Mouse (Mus musculus): ENCODE results near the gene Armc9. TPM values are rescaled to one million over a fixed set of nuclear protein-coding genes. Genes with fewer than 3 reads are reported as not detected.

Gene Armc9
- total and polyA plus RNA-seq, 3 experiments = 10.9 to 15.5 (median 15.1) TPM

GRCm38 (mm10) chr1:86151376-86151775, 3.2 kb upstream of the Armc9 start:
- no peak for DNase-seq (ENCODE audit: extremely low read depth)
- Histone ChIP-seq H3K36me3 (replicated peaks in 1 of 2; ENCODE audit: control insufficient read depth in 1 of 2, insufficient read depth in 1 of 2, low read length in 1 of 2) (no peaks in the 10 kb centered on the region), H3K9ac (ENCODE audit: insufficient read depth, low read depth) (no peak overlapping the region), H3K9me3 (replicated peaks; ENCODE audit: low read length) (no peaks in the 10 kb centered on the region), H3K27ac (ENCODE audit: insufficient read depth, low read depth) (no peak overlapping the region), H3K27me3 (replicated peaks) (no peaks in the 10 kb centered on the region), H3K4me1 (ENCODE audit: control insufficient read depth in 1 of 2, insufficient read depth in 2 of 2) (peaks cover 8 to 26% of the 10 kb centered on the region in 2 experiments; a peak in 3 of 4 replicates), H3K4me3 (replicated peaks in 1 of 3; ENCODE audit: low read depth in 2 of 3, low read length in 2 of 3, poor library complexity in 1 of 3) (no peak overlapping the region), H3K79me2 (replicated peaks; ENCODE audit: control insufficient read depth, extremely low read depth, insufficient read depth, poor library complexity, severe bottlenecking) (no peaks in the 10 kb centered on the region), H3K4me2 (ENCODE audit: insufficient read depth, low read depth, poor library complexity, severe bottlenecking) (no peak overlapping the region)
- dilution Hi-C loops (cut with MboI; ENCODE audit: extremely low pct_ligation_motif_present, extremely low pct_unique_long_range_greater_than_20kb, low sequenced_read_pairs) = no loop called here
- in situ Hi-C loops (cut with MboI; ENCODE audit: low pct_ligation_motif_present, low pct_unique_long_range_greater_than_20kb, low sequenced_read_pairs) = no loop called here
- TF ChIP-seq HCFC1 (IDR thresholded peaks at IDR 0.05; ENCODE audit: low read depth, low read length) = no peak
- TF ChIP-seq JUN (IDR thresholded peaks at IDR 0.05; ENCODE audit: insufficient read depth, low read depth, low read length) = no peak

- peak; percentile 31 for DNase-seq (ENCODE audit: extremely low read depth)
- Histone ChIP-seq H3K4me1 (ENCODE audit: control insufficient read depth in 1 of 2, insufficient read depth in 2 of 2) (peaks cover 8 to 38% of the 10 kb centered on the region in 2 experiments; a peak in 3 of 4 replicates), H3K9me3 (replicated peaks; ENCODE audit: low read length) (no peaks in the 10 kb centered on the region), H3K4me3 (replicated peaks in 1 of 3; ENCODE audit: low read depth in 2 of 3, low read length in 2 of 3, poor library complexity in 1 of 3) (no peak overlapping the region), H3K27me3 (replicated peaks) (no peaks in the 10 kb centered on the region), H3K36me3 (replicated peaks in 1 of 2; ENCODE audit: control insufficient read depth in 1 of 2, insufficient read depth in 1 of 2, low read length in 1 of 2) (peaks cover under 1 to 6% of the 10 kb centered on the region in 2 experiments), H3K27ac (ENCODE audit: insufficient read depth, low read depth) (no peak overlapping the region), H3K79me2 (replicated peaks; ENCODE audit: control insufficient read depth, extremely low read depth, insufficient read depth, poor library complexity, severe bottlenecking) (no peaks in the 10 kb centered on the region), H3K4me2 (ENCODE audit: insufficient read depth, low read depth, poor library complexity, severe bottlenecking) (no peak overlapping the region), H3K9ac (ENCODE audit: insufficient read depth, low read depth) (no peak overlapping the region)
- TF ChIP-seq CTCF (conservative IDR thresholded peaks at IDR 0.05 in 1 of 2, IDR thresholded peaks at IDR 0.05 in 1 of 2; ENCODE audit: low read depth in 2 of 2, low read length in 2 of 2) = peak; percentile 24 to 62; a peak in 3 of 4 replicates
- TF ChIP-seq NRF1 (IDR thresholded peaks at IDR 0.05; ENCODE audit: low read depth, low read length) = no peak
- TF ChIP-seq RAD21 (IDR thresholded peaks at IDR 0.05; ENCODE audit: low read depth, low read length) = peak; percentile 44
- dilution Hi-C loops (cut with MboI; ENCODE audit: extremely low pct_ligation_motif_present, extremely low pct_unique_long_range_greater_than_20kb, low sequenced_read_pairs) (no loop called here), in situ Hi-C loops (cut with MboI; ENCODE audit: low pct_ligation_motif_present, low pct_unique_long_range_greater_than_20kb, low sequenced_read_pairs) (no loop called here)
Observed at GRCm38 (mm10) chr1:86152618-86153017, 2.0 kb upstream of the Armc9 start.

- DNase-seq (ENCODE audit: extremely low read depth) = no peak
- Histone ChIP-seq H3K27ac (ENCODE audit: insufficient read depth, low read depth) (no peak overlapping the region), H3K36me3 (replicated peaks in 1 of 2; ENCODE audit: control insufficient read depth in 1 of 2, insufficient read depth in 1 of 2, low read length in 1 of 2) (peaks cover 2 to 25% of the 10 kb centered on the region in 2 experiments), H3K4me1 (ENCODE audit: control insufficient read depth in 1 of 2, insufficient read depth in 2 of 2) (peaks cover 8 to 52% of the 10 kb centered on the region in 2 experiments; a peak in 3 of 4 replicates), H3K4me3 (replicated peaks in 1 of 3; ENCODE audit: low read depth in 2 of 3, low read length in 2 of 3, poor library complexity in 1 of 3) (peak overlapping the region; percentile 73 to 78 (median 76)), H3K9me3 (replicated peaks; ENCODE audit: low read length) (no peaks in the 10 kb centered on the region), H3K9ac (ENCODE audit: insufficient read depth, low read depth) (peak overlapping the region; percentile 64), H3K79me2 (replicated peaks; ENCODE audit: control insufficient read depth, extremely low read depth, insufficient read depth, poor library complexity, severe bottlenecking) (no peaks in the 10 kb centered on the region), H3K4me2 (ENCODE audit: insufficient read depth, low read depth, poor library complexity, severe bottlenecking) (peak overlapping the region; percentile 46), H3K27me3 (replicated peaks) (no peaks in the 10 kb centered on the region)
- TF ChIP-seq KAT2A (IDR thresholded peaks at IDR 0.05; ENCODE audit: insufficient replicate concordance, low read length) (no peak), POLR2AphosphoS2 (IDR thresholded peaks at IDR 0.05; ENCODE audit: low read depth, low read length) (no peak), ZNF384 (IDR thresholded peaks at IDR 0.05; ENCODE audit: low read depth, low read length) (no peak), USF1 (IDR thresholded peaks at IDR 0.05; ENCODE audit: low read depth, low read length) (no peak), SIN3A (IDR thresholded peaks at IDR 0.05; ENCODE audit: low read length) (0 out of 2 replicates have a peak, but pooled peaks have one; percentile 26), PAX5 (IDR thresholded peaks at IDR 0.05; ENCODE audit: low read length) (no peak)
- dilution Hi-C loops (cut with MboI; ENCODE audit: extremely low pct_ligation_motif_present, extremely low pct_unique_long_range_greater_than_20kb, low sequenced_read_pairs) = no loop called here
- in situ Hi-C loops (cut with MboI; ENCODE audit: low pct_ligation_motif_present, low pct_unique_long_range_greater_than_20kb, low sequenced_read_pairs) = no loop called here
Observed at GRCm38 (mm10) chr1:86154824-86155164, 214 bp downstream of the Armc9 start.

Data from CH12.LX (cell line).